Mouse (Mus musculus) thymus, adult 2 months (tissue): Measurements from ENCODE around the gene Slc28a1. TPM values are rescaled to one million over a fixed set of nuclear protein-coding genes. Genes with fewer than 3 reads are reported as not detected.

Experiments used
- DNase-seq: peaks from one replicate; pipeline ENCODE4 v3.0.0; 2021
- H3K27ac ChIP-seq: fragments of 200-500 bp; 2 replicates; pipeline ENCODE4 v1.5.1; 2012; ENCODE audit warnings: low read length, control low read depth; ENCODE audit not compliant: control insufficient read depth, insufficient read depth
- H3K27me3 ChIP-seq: fragments of 200-500 bp; 2 replicates; pipeline ENCODE4 v1.6.1; 2012; ENCODE audit warnings: mild to moderate bottlenecking, low read length, moderate library complexity, mixed read lengths; ENCODE audit not compliant: control insufficient read depth, insufficient read depth
- H3K36me3 ChIP-seq: fragments of 200-500 bp; 2 replicates; pipeline ENCODE4 v1.6.1; 2012; ENCODE audit warnings: mild to moderate bottlenecking, low read length, moderate library complexity; ENCODE audit not compliant: control insufficient read depth, insufficient read depth
- H3K4me1 ChIP-seq: fragments of 200-500 bp; replicated peaks from 2 replicates; pipeline ENCODE4 v1.6.1; 2012; ENCODE audit warnings: low read length; ENCODE audit not compliant: control insufficient read depth, insufficient read depth
- H3K4me3 ChIP-seq: fragments of 200-500 bp; 2 replicates; pipeline ENCODE4 v1.5.1; 2012; ENCODE audit warnings: mild to moderate bottlenecking, low read length, control low read depth, moderate library complexity; ENCODE audit not compliant: control insufficient read depth, insufficient read depth
- CTCF ChIP-seq: fragments of 200-500 bp; IDR thresholded peaks from 2 replicates; pipeline ENCODE4 v1.5.1; 2012; ENCODE audit warnings: mild to moderate bottlenecking, control low read depth, low read length, moderate library complexity, borderline replicate concordance; ENCODE audit not compliant: control insufficient read depth, poor library complexity, insufficient read depth; ENCODE audit errors: extremely low read depth
- POLR2A ChIP-seq: fragments of 200-500 bp; IDR thresholded peaks from 2 replicates; pipeline ENCODE4 v1.6.1; 2012; ENCODE audit warnings: mild to moderate bottlenecking, low read length, control low read depth, moderate library complexity; ENCODE audit not compliant: control insufficient read depth, poor library complexity, insufficient read depth; ENCODE audit errors: extremely low read depth
- WGBS: fragments of 180-500 bp; shearing (Covaris S2); methylation state at CpG from one replicate; pipeline ENCODE4 v1.1.7; 2018; 5-methylcytosine and 5-hydroxymethylcytosine counted together
- polyA plus RNA-seq: library from polyadenylated mRNA; depleted of rRNA; stranded (reverse); fragments of >200 nt; gene quantifications from 2 replicates; pipeline ENCODE4 v1.2.3, GENCODE M21; 2012

The Slc28a1 gene
- polyA plus RNA-seq, 1 experiment, result 0.24 TPM

- Histone ChIP-seq H3K4me1 (peaks cover 7% of the 10 kb centered on the region; the same call in 1 of the 2 replicates), H3K4me3 (no peak overlapping the region), H3K27ac (no peak overlapping the region), H3K36me3 (no peaks in the 10 kb centered on the region), H3K27me3 (no peaks in the 10 kb centered on the region)
- no peak for DNase-seq
- 93% methylated on average over 5 of the region's 5 CpGs for WGBS
- TF ChIP-seq CTCF, result no peak
- no peak for TF ChIP-seq POLR2A
Observed at GRCm38 (mm10) chr7:81108226-81108625, 6.4 kb upstream of the Slc28a1 start.

GRCm38 (mm10) chr7:81109717-81110651 lies 4.6 kb upstream of the Slc28a1 start:
- TF ChIP-seq POLR2A (no peak), CTCF (no peak)
- H3K36me3 ChIP-seq, result no peaks in the 10 kb centered on the region
- H3K4me1 ChIP-seq, result peaks cover 7% of the 10 kb centered on the region; the same call in 1 of the 2 replicates
- H3K4me3 ChIP-seq, result no peak overlapping the region
- H3K27me3 ChIP-seq, result no peaks in the 10 kb centered on the region
- DNase-seq, result no peak
- H3K27ac ChIP-seq, result no peak overlapping the region
- 69% methylated on average over 9 of the region's 9 CpGs for WGBS

GRCm38 (mm10) chr7:81110791-81111190 lies 3.8 kb upstream of the Slc28a1 start:
- Histone ChIP-seq H3K4me1 (peaks cover 7% of the 10 kb centered on the region; the same call in 1 of the 2 replicates), H3K36me3 (no peaks in the 10 kb centered on the region), H3K27me3 (no peaks in the 10 kb centered on the region), H3K4me3 (no peak overlapping the region), H3K27ac (no peak overlapping the region)
- no peak for DNase-seq
- TF ChIP-seq POLR2A (no peak), CTCF (no peak)
- WGBS, result 99% methylated on average over 4 of the region's 4 CpGs

- peaks cover 7% of the 10 kb centered on the region; the same call in 1 of the 2 replicates for H3K4me1 ChIP-seq
- DNase-seq, result no peak
- H3K27ac ChIP-seq, result no peak overlapping the region
- no peaks in the 10 kb centered on the region for H3K27me3 ChIP-seq
- no peaks in the 10 kb centered on the region for H3K36me3 ChIP-seq
- no peak overlapping the region for H3K4me3 ChIP-seq
- TF ChIP-seq POLR2A, result no peak
- no peak for TF ChIP-seq CTCF
- 97% methylated on average over 2 of the region's 2 CpGs for WGBS
Observed at GRCm38 (mm10) chr7:81111729-81112128, 2.9 kb upstream of the Slc28a1 start.

GRCm38 (mm10) chr7:81112686-81113360 lies 1.8 kb upstream of the Slc28a1 start:
- Histone ChIP-seq H3K27me3 (no peaks in the 10 kb centered on the region), H3K27ac (no peak overlapping the region), H3K36me3 (no peaks in the 10 kb centered on the region), H3K4me1 (peaks cover 7% of the 10 kb centered on the region; the same call in 1 of the 2 replicates), H3K4me3 (no peak overlapping the region)
- TF ChIP-seq POLR2A (no peak), CTCF (no peak)
- 61% methylated on average over 6 of the region's 6 CpGs for WGBS
- DNase-seq, result no peak

GRCm38 (mm10) chr7:81121099-81121498 lies 6.5 kb downstream of the Slc28a1 start:
- no peak for DNase-seq
- Histone ChIP-seq H3K4me1 (no peaks in the 10 kb centered on the region), H3K27me3 (no peaks in the 10 kb centered on the region), H3K4me3 (no peak overlapping the region), H3K27ac (no peak overlapping the region), H3K36me3 (no peaks in the 10 kb centered on the region)
- WGBS, result 82% methylated on average over 3 of the region's 3 CpGs
- TF ChIP-seq CTCF, result no peak
- no peak for TF ChIP-seq POLR2A

- TF ChIP-seq POLR2A, result no peak
- TF ChIP-seq CTCF, result no peak
- no peak overlapping the region for H3K4me3 ChIP-seq
- H3K36me3 ChIP-seq, result no peaks in the 10 kb centered on the region
- DNase-seq, result no peak
- H3K4me1 ChIP-seq, result no peaks in the 10 kb centered on the region
- no peak overlapping the region for H3K27ac ChIP-seq
- WGBS, result 38% methylated on average over 2 of the region's 2 CpGs
- H3K27me3 ChIP-seq, result no peaks in the 10 kb centered on the region
Observed at GRCm38 (mm10) chr7:81122808-81123207, 8.2 kb downstream of the Slc28a1 start.
